Mouse (Mus musculus) midbrain, postnatal 0 days (tissue): ENCODE measurements around the gene Ncor2. TPM values are rescaled to one million over a fixed set of nuclear protein-coding genes. Genes with fewer than 3 reads are reported as not detected.

Experiments used
- ATAC-seq: fragments of 200-750 bp; cut with Nextera tagmentation; 2 replicates; pipeline ENCODE4 v1.8.0; 2017; ENCODE audit warnings: moderate number of reproducible peaks, mild to moderate bottlenecking, moderate TSS enrichment, moderate library complexity; ENCODE audit not compliant: low FRiP score
- DNase-seq: peaks from one replicate; pipeline ENCODE4 v3.0.0-alpha.2; 2015; ENCODE audit warnings: low spot score
- H3K27ac ChIP-seq: fragments of 300-500 bp; sonication (generic); 2 replicates; pipeline ENCODE4 v1.5.1; 2014; ENCODE audit warnings: low read depth, mild to moderate bottlenecking, low read length, mixed read lengths
- H3K27me3 ChIP-seq: fragments of 300-500 bp; sonication (generic); 2 replicates; pipeline ENCODE4 v1.6.1; 2014; ENCODE audit warnings: low read length, control low read depth, mixed read lengths; ENCODE audit not compliant: insufficient read depth
- H3K36me3 ChIP-seq: fragments of 300-500 bp; sonication (generic); 2 replicates; pipeline ENCODE4 v1.6.1; 2014; ENCODE audit warnings: low read length, control low read depth, mixed read lengths; ENCODE audit not compliant: insufficient read depth
- H3K4me1 ChIP-seq: fragments of 300-500 bp; sonication (generic); 2 replicates; pipeline ENCODE4 v1.6.1; 2014; ENCODE audit warnings: mild to moderate bottlenecking, control low read depth, antibody characterized with exemption, low read length, mixed read lengths; ENCODE audit not compliant: insufficient read depth
- H3K4me2 ChIP-seq: fragments of 300-500 bp; sonication (generic); 2 replicates; pipeline ENCODE4 v1.6.1; 2014; ENCODE audit warnings: low read depth, mild to moderate bottlenecking, low read length, mixed read lengths; ENCODE audit not compliant: poor library complexity, severe bottlenecking
- H3K4me3 ChIP-seq: fragments of 300-500 bp; sonication (generic); 2 replicates; pipeline ENCODE4 v1.5.1; 2014; ENCODE audit warnings: low read depth, mild to moderate bottlenecking, low read length, moderate library complexity
- H3K9ac ChIP-seq: fragments of 300-500 bp; sonication (generic); replicated peaks from 2 replicates; pipeline ENCODE4 v1.6.1; 2014; ENCODE audit warnings: mild to moderate bottlenecking, low read length, moderate library complexity, mixed read lengths; ENCODE audit not compliant: poor library complexity, severe bottlenecking
- H3K9me3 ChIP-seq: fragments of 300-500 bp; sonication (generic); 2 replicates; pipeline ENCODE4 v1.6.1; 2016; ENCODE audit warnings: low read length, control low read depth
- CTCF ChIP-seq: IDR thresholded peaks from 2 replicates; pipeline ENCODE4 v1.5.1; 2016; ENCODE audit warnings: antibody characterized with exemption, mild to moderate bottlenecking
- WGBS: fragments of 180-500 bp; shearing (Covaris S2); extraction: QIAGEN DNeasy Blood & Tissue Kit; methylation state at CpG from one replicate; pipeline ENCODE4 v1.1.7; 2014; 5-methylcytosine and 5-hydroxymethylcytosine counted together
- polyA plus RNA-seq: library from polyadenylated mRNA; unstranded; fragments of >200 nt; fragmentation: Nextera tagmentation; extraction: Ambion mirVana; gene quantifications from 2 replicates; pipeline ENCODE4 v1.2.1, GENCODE M21; 2015
- total RNA-seq: library from RNA; depleted of rRNA; stranded (reverse); fragments of >200 nt; gene quantifications from 2 replicates; pipeline ENCODE4 v1.2.3, GENCODE M21; 2014

The Ncor2 gene
- total and polyA plus RNA-seq, 2 experiments from 2014 or later, result 17.8 to 22.8 TPM

DNA sequence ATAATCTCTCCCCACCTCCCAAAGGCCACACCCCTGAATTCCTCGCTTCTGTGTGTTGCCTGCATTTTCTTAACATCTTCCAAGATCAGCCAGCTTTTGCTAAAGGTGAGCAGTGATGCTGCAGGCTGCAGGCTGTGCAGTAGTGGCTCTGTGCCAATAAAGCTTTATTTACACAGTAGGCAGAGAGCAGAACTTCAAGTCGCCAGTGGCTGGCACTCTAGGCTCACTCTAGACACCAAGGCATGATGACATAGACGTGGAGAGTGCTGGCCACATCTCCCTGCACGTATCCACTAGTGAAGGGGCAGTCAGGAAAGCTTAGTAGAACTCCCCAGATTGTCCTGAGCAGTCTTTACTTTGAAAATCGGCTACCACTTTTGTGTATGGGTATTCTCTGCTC is 100.8 kb downstream of the Ncor2 start:
- H3K9me3 ChIP-seq, result no peaks in the 10 kb centered on the region
- H3K4me2 ChIP-seq, result no peak overlapping the region
- no peaks in the 10 kb centered on the region for H3K4me1 ChIP-seq
- 82% methylated on average over 5 of the region's 5 CpGs for WGBS
- no peak for ATAC-seq
- no peak overlapping the region for H3K27ac ChIP-seq
- H3K9ac ChIP-seq, result no peak overlapping the region
- H3K36me3 ChIP-seq, result peaks cover 46% of the 10 kb centered on the region
- H3K4me3 ChIP-seq, result no peak overlapping the region
- H3K27me3 ChIP-seq, result no peaks in the 10 kb centered on the region
- DNase-seq, result no peak
- peak; percentile 19 for TF ChIP-seq CTCF

DNA sequence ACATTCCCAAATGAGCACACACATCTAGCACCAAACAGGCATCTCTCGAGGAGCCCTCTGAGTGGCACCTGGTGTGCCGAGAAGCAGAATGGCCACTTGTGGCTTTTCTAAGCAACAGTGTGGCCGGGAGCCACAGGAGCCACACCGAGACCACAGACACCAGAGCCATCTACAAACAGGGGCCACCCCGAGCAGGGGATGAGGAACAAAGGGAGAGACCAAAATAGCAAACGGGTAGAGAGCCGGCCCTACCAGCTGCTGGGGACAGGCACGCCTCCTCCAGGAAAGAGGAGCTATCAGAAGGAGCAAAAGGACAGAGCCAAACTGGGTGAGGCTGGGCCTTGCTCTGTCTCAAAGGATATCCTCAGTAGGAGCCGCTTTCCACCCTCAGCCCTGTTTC is 102.8 kb downstream of the Ncor2 start:
- H3K4me3 ChIP-seq, result no peak overlapping the region
- no peak overlapping the region for H3K4me2 ChIP-seq
- no peaks in the 10 kb centered on the region for H3K4me1 ChIP-seq
- ATAC-seq, result no peak
- no peaks in the 10 kb centered on the region for H3K9me3 ChIP-seq
- H3K36me3 ChIP-seq, result peaks cover 40% of the 10 kb centered on the region
- WGBS, result 85% methylated on average over 9 of the region's 9 CpGs
- no peak for DNase-seq
- TF ChIP-seq CTCF, result no peak
- H3K9ac ChIP-seq, result no peak overlapping the region
- H3K27ac ChIP-seq, result no peak overlapping the region
- H3K27me3 ChIP-seq, result no peaks in the 10 kb centered on the region

DNA sequence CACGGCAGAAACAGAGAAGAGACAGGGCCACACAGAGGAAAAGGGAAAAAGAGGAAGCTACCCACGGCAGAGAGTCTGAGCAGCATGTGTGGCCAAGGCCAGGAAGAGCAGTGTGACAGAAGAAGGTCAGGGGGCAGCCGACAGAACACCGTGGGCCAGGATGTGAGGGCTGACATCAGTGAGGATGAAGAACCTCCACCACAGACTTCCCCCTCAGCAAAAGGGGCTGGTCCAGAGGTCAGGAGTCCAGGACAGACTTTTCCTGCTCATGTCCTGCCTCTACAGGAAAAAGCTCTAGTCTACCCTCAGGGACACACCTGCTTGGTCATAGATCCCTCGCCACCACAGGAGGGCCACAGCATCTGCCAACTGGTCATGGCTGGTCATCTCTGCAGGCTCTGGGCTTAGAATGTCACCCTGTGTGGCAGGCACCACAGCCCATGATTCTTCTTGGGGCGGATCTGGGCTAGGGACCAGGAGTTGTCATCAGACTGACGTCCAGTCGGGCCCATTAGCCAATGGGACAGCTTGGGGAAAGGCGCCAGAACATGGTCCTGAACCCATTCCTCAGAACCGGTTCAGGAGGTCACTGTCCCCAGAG is 104.3 kb downstream of the Ncor2 start:
- Histone ChIP-seq H3K4me2 (no peak overlapping the region), H3K9me3 (no peaks in the 10 kb centered on the region), H3K36me3 (peaks cover 27% of the 10 kb centered on the region), H3K4me3 (no peak overlapping the region), H3K4me1 (no peaks in the 10 kb centered on the region), H3K27me3 (no peaks in the 10 kb centered on the region), H3K9ac (no peak overlapping the region), H3K27ac (no peak overlapping the region)
- ATAC-seq (no peak), DNase-seq (no peak)
- WGBS, result 73% methylated on average over 10 of the region's 10 CpGs
- no peak for TF ChIP-seq CTCF

DNA sequence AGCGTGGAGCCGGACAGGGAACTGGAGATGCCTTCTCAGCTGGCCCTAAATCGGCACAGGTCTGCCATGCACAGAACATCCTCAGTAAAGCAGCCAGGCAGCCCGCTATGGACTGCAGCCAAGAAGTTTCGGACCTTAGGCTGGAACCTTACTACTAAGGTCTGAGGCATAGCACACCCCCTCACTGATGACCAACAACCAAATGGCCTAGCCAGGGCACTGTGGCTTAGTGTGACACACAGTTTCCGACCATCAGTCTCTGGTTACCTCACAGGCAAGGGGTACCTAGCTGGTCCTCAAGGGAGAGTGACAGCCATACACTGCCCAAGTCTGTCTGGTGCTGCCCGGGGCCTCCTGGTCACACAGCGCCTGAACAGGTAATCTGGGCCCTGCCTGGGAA is 105.1 kb downstream of the Ncor2 start:
- H3K36me3 ChIP-seq, result peaks cover 21% of the 10 kb centered on the region

DNA sequence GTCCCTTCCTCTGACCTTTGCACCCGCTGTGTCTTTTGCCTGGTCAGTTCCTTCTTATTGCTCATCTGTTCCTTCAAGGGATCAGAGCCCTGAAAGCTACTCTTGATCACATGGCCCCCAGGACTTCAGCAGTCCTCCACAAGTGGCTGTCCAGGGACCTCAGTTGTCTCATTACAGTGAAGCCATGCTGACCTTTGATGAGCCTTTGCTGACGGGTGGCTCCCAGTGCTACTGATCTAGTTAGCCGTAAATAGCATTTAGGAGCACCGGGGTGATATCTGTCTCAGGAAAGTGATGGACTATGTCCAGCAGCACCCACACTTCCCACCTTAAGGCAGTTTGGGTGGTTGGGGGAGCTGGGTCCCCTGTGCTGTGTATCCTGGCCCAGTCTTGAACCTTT is 105.7 kb downstream of the Ncor2 start:
- no peaks in the 10 kb centered on the region for H3K9me3 ChIP-seq
- peaks cover 18% of the 10 kb centered on the region for H3K36me3 ChIP-seq
- H3K9ac ChIP-seq, result no peak overlapping the region
- DNase-seq (no peak), ATAC-seq (no peak)
- no peak overlapping the region for H3K4me3 ChIP-seq
- H3K27me3 ChIP-seq, result no peaks in the 10 kb centered on the region
- 89% methylated on average over 4 of the region's 4 CpGs for WGBS
- no peaks in the 10 kb centered on the region for H3K4me1 ChIP-seq
- no peak for TF ChIP-seq CTCF
- no peak overlapping the region for H3K27ac ChIP-seq
- no peak overlapping the region for H3K4me2 ChIP-seq

More for the DNA sequence above, 105.1 kb downstream of the Ncor2 start:
- Histone ChIP-seq H3K4me3 (no peak overlapping the region), H3K27me3 (no peaks in the 10 kb centered on the region), H3K27ac (no peak overlapping the region), H3K4me2 (no peak overlapping the region), H3K9ac (no peak overlapping the region), H3K4me1 (no peaks in the 10 kb centered on the region), H3K9me3 (no peaks in the 10 kb centered on the region)
- TF ChIP-seq CTCF, result no peak
- WGBS, result 87% methylated on average over 8 of the region's 8 CpGs
- no peak for DNase-seq
- no peak for ATAC-seq

DNA sequence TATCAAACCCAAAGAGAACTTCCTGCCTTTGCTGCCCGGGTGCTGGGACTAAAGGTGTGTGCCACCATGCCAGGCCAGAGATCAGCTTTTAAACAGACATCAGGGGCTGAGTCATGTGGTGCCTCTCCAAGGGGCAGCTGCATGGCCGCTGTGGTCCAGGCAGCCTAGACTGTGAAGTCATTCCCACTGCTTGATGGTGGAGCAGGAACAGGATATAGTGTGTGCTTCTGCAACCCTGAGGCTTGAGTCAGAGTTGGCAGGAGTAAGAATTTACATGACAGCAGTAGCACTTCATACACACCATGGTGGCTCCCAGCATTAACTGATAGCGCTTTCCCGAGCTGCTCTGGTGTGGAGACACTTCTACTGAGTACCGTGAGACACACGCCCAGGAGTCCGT is 106.6 kb downstream of the Ncor2 start:
- Histone ChIP-seq H3K9me3 (no peaks in the 10 kb centered on the region), H3K4me3 (no peak overlapping the region), H3K4me2 (no peak overlapping the region), H3K27me3 (no peaks in the 10 kb centered on the region), H3K4me1 (no peaks in the 10 kb centered on the region), H3K27ac (no peak overlapping the region), H3K36me3 (peaks cover 18% of the 10 kb centered on the region; the same call in 1 of the 2 replicates), H3K9ac (no peak overlapping the region)
- TF ChIP-seq CTCF, result no peak
- DNase-seq, result no peak
- WGBS, result 82% methylated on average over 7 of the region's 7 CpGs
- ATAC-seq, result no peak
